Mouse (Mus musculus): ENCODE data around the gene Zfp691. TPM values are rescaled to one million over a fixed set of nuclear protein-coding genes. Genes with fewer than 3 reads are reported as not detected.

Gene Zfp691
- polyA plus RNA-seq, 1 experiment from 2014 or later, result 2.1 TPM

DNA sequence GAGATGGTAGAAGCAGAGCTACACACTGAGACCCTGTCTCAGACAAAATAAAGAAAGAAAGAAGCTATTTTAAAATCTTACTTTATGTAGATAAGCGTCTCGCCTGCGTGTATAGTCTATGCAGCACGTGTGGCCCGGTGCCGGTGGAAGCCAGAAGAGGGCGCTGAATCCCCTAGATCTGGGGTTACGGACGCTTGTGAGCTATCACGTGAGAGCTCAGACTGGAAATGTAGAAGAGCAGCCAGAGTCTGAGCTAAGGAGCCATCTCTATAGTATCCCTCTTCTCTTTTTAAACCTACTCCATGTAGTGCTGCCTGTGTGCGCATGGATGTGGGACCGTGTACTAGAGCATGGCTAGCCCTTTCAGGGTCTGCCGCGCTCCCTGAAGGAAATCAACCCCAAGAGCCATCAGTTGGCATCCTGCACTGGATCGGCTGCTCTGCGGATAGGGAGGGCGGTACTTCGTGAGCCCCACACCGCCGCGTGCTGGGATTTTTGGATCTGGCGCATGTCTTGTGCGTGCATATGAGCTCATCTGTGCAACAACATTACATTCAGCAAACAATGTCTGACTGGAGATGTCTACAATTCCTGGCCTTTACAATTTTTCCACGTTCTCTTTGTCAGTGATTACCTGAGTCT is 31.6 kb downstream of the Zfp691 start:
- peak; percentile 82 for DNase-seq
- H3K27ac ChIP-seq (ENCODE audit: low read depth), result no peak overlapping the region
- H3K27me3 ChIP-seq (ENCODE audit: insufficient read depth, low read length), result no peaks in the 10 kb centered on the region
- H3K4me3 ChIP-seq (ENCODE audit: low read depth, low read length), result no peak overlapping the region
- WGBS (ENCODE audit: insufficient replicate concordance), result 29% methylated on average over 24 of the region's 24 CpGs
- no peaks in the 10 kb centered on the region for H3K9me3 ChIP-seq (ENCODE audit: low read length)
- TF ChIP-seq EP300 (IDR thresholded peaks at IDR 0.05; ENCODE audit: low read depth), result no peak
- peak; percentile 75 for TF ChIP-seq CTCF (IDR thresholded peaks at IDR 0.05; ENCODE audit: low read depth)
- no peak overlapping the region for H3K9ac ChIP-seq (replicated peaks)
- H3K36me3 ChIP-seq (replicated peaks; ENCODE audit: insufficient read depth, low read length), result peaks cover 6% of the 10 kb centered on the region; the same call in 1 of the 2 replicates
- ATAC-seq, result peak; percentile 56
- no peaks in the 10 kb centered on the region for H3K4me1 ChIP-seq (ENCODE audit: insufficient read depth)
- H3K4me2 ChIP-seq (ENCODE audit: low read depth, low read length), result no peak overlapping the region

DNA sequence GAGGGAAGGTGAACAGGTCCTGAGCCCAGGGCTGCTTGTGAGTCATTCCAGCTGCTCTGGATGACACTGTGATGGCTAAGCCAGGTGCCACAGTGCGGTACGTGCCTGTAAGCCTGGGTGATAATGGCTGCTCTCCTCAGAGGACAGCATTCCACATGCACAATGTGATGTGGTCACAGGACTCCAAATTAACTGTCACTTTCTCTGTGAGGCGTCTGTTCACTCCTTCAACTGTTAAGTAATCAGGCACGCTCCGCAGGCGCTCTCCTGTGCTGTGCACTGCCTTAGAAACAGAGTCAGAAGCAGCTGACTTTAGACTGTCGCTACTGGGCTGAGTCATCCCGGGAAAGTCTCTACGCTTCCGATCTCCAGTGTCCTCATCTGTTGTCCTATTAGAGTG is 32.8 kb downstream of the Zfp691 start:
- DNase-seq (no peak), ATAC-seq (no peak)
- Histone ChIP-seq H3K9me3 (ENCODE audit: low read length) (no peaks in the 10 kb centered on the region), H3K4me1 (ENCODE audit: insufficient read depth) (no peaks in the 10 kb centered on the region), H3K4me2 (ENCODE audit: low read depth, low read length) (no peak overlapping the region), H3K9ac (replicated peaks) (no peak overlapping the region), H3K4me3 (ENCODE audit: low read depth, low read length) (no peak overlapping the region), H3K27ac (ENCODE audit: low read depth) (no peak overlapping the region), H3K36me3 (replicated peaks; ENCODE audit: insufficient read depth, low read length) (peaks cover 17% of the 10 kb centered on the region), H3K27me3 (ENCODE audit: insufficient read depth, low read length) (no peaks in the 10 kb centered on the region)
- 69% methylated on average over 10 of the region's 10 CpGs for WGBS (ENCODE audit: insufficient replicate concordance)
- TF ChIP-seq CTCF (IDR thresholded peaks at IDR 0.05; ENCODE audit: low read depth), result no peak
- no peak for TF ChIP-seq EP300 (IDR thresholded peaks at IDR 0.05; ENCODE audit: low read depth)

DNA sequence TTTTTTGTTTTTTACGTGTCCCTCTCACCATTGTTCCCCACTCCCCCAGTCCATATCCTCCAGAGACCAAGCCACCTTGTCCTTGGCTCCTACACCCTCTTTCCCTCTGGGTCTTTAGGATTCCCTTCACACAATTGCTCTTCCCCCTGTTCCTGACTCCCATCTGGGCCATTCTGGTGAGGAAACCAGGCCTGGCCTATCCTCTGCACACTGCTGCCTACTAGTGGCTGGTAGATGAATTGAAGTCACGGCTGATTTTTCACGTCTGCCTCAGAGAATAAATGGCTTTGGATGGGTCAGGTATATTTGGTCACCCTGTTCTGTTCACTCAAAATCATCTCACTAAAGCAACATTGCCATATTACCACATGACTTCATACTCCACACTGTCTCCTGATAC is 33.9 kb downstream of the Zfp691 start:
- Histone ChIP-seq H3K9me3 (ENCODE audit: low read length) (no peaks in the 10 kb centered on the region), H3K27me3 (ENCODE audit: insufficient read depth, low read length) (no peaks in the 10 kb centered on the region), H3K4me1 (ENCODE audit: insufficient read depth) (no peaks in the 10 kb centered on the region), H3K36me3 (replicated peaks; ENCODE audit: insufficient read depth, low read length) (peaks cover 28% of the 10 kb centered on the region), H3K4me3 (ENCODE audit: low read depth, low read length) (no peak overlapping the region), H3K9ac (replicated peaks) (no peak overlapping the region), H3K4me2 (ENCODE audit: low read depth, low read length) (no peak overlapping the region), H3K27ac (ENCODE audit: low read depth) (no peak overlapping the region)
- 48% methylated on average over 3 of the region's 3 CpGs for WGBS (ENCODE audit: insufficient replicate concordance)
- peak; percentile 57 for DNase-seq
- ATAC-seq, result peak; percentile 9; the same call in 1 of the 2 replicates
- no peak for TF ChIP-seq EP300 (IDR thresholded peaks at IDR 0.05; ENCODE audit: low read depth)
- peak; percentile 97 for TF ChIP-seq CTCF (IDR thresholded peaks at IDR 0.05; ENCODE audit: low read depth)

DNA sequence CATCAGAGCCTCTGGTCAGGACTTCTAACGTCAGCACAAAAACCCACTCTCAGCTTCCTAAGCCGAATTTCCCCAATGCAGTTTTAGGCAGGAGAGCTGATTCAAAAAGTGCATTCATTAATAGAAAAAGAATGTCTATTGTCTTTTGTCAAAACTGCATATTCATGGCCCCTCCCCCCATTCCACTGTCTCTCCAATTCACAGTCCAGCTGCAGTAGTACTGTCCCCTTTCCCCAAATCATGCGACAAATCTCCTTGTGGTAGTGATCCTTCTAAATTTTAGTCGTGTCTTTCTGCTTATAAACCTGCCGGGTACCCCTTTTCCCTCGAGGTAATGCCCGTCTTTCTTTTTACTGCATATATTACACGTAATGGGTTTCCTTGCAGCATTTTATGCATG is 35.2 kb downstream of the Zfp691 start:
- H3K36me3 ChIP-seq (replicated peaks; ENCODE audit: insufficient read depth, low read length), result peaks cover 42% of the 10 kb centered on the region

DNA sequence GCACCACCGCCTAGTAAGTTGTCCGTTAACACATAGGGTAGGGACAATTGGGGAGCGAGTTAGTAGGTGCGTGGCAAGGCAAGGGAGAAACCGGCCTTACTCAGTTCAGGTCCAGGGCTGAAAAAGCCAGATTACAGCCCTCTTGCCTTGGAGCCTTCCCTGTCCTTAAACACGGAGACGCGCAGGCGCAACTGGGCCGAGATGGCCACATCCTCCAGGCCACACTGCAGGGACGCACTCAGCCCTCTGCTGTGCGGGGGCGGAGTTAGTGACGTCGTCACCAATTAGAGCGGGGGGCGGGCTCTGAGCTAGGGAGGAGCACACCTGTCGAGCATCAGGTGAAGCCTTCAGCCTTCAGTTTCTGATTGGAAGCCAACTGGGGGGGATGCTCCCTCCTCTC is 35.8 kb downstream of the Zfp691 start:
- Histone ChIP-seq H3K4me1 (ENCODE audit: insufficient read depth) (no peaks in the 10 kb centered on the region), H3K36me3 (replicated peaks; ENCODE audit: insufficient read depth, low read length) (peaks cover 48% of the 10 kb centered on the region), H3K4me2 (ENCODE audit: low read depth, low read length) (no peak overlapping the region), H3K9me3 (ENCODE audit: low read length) (no peaks in the 10 kb centered on the region), H3K27me3 (ENCODE audit: insufficient read depth, low read length) (no peaks in the 10 kb centered on the region), H3K27ac (ENCODE audit: low read depth) (no peak overlapping the region), H3K4me3 (ENCODE audit: low read depth, low read length) (no peak overlapping the region), H3K9ac (replicated peaks) (no peak overlapping the region)
- TF ChIP-seq CTCF (IDR thresholded peaks at IDR 0.05; ENCODE audit: low read depth) (no peak), EP300 (IDR thresholded peaks at IDR 0.05; ENCODE audit: low read depth) (no peak)
- DNase-seq (peak; percentile 77), ATAC-seq (peak; percentile 82)
- 67% methylated on average over 18 of the region's 18 CpGs for WGBS (ENCODE audit: insufficient replicate concordance)

More for the DNA sequence above, 35.2 kb downstream of the Zfp691 start:
- Histone ChIP-seq H3K4me3 (ENCODE audit: low read depth, low read length) (no peak overlapping the region), H3K27me3 (ENCODE audit: insufficient read depth, low read length) (no peaks in the 10 kb centered on the region), H3K4me1 (ENCODE audit: insufficient read depth) (no peaks in the 10 kb centered on the region), H3K9ac (replicated peaks) (no peak overlapping the region), H3K4me2 (ENCODE audit: low read depth, low read length) (no peak overlapping the region), H3K27ac (ENCODE audit: low read depth) (no peak overlapping the region), H3K9me3 (ENCODE audit: low read length) (no peaks in the 10 kb centered on the region)
- DNase-seq (no peak), ATAC-seq (no peak)
- no peak for TF ChIP-seq CTCF (IDR thresholded peaks at IDR 0.05; ENCODE audit: low read depth)
- TF ChIP-seq EP300 (IDR thresholded peaks at IDR 0.05; ENCODE audit: low read depth), result no peak
- 70% methylated on average over 8 of the region's 8 CpGs for WGBS (ENCODE audit: insufficient replicate concordance)

DNA sequence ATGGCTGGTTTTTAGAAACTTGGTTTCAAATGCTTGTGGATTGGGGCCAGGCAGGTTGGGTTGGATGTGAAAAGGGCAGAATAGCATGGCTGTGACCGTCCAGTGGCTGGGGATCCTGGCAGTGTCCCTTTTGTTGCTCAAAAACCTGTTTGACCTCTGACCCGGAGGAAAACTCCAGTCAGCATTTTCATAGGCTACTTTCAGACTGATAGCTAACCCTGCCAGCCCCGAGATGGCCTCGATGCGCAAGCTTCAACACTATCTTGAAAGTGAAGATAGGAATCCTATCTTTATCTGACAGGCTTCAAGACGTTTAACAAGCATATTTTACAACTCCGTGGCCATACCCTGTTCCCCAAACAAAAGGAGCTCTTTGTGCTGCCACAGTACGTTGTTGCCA is 36.7 kb downstream of the Zfp691 start:
- ATAC-seq (no peak), DNase-seq (no peak)
- H3K27me3 ChIP-seq (ENCODE audit: insufficient read depth, low read length), result no peaks in the 10 kb centered on the region
- H3K9ac ChIP-seq (replicated peaks), result no peak overlapping the region
- H3K4me3 ChIP-seq (ENCODE audit: low read depth, low read length), result no peak overlapping the region
- no peaks in the 10 kb centered on the region for H3K4me1 ChIP-seq (ENCODE audit: insufficient read depth)
- 54% methylated on average over 8 of the region's 8 CpGs for WGBS (ENCODE audit: insufficient replicate concordance)
- H3K36me3 ChIP-seq (replicated peaks; ENCODE audit: insufficient read depth, low read length), result peaks cover 56% of the 10 kb centered on the region
- no peak overlapping the region for H3K4me2 ChIP-seq (ENCODE audit: low read depth, low read length)
- TF ChIP-seq CTCF (IDR thresholded peaks at IDR 0.05; ENCODE audit: low read depth) (no peak), EP300 (IDR thresholded peaks at IDR 0.05; ENCODE audit: low read depth) (no peak)
- H3K9me3 ChIP-seq (ENCODE audit: low read length), result no peaks in the 10 kb centered on the region
- no peak overlapping the region for H3K27ac ChIP-seq (ENCODE audit: low read depth)

Data from liver, postnatal 0 days (tissue).